Mouse (Mus musculus): ENCODE measurements around the gene 0610012G03Rik. TPM values are rescaled to one million over a fixed set of nuclear protein-coding genes. Genes with fewer than 3 reads are reported as not detected.
A peak's percentile ranks its signal among the peaks of the same experiment; 100 is the strongest.

0610012G03Rik gene
- polyA plus RNA-seq, 1 experiment from 2014 or later = 86.7 TPM

- Histone ChIP-seq H3K36me3 (replicated peaks) (peaks cover 21% of the 10 kb centered on the region), H3K4me1 (peaks cover 38% of the 10 kb centered on the region), H3K27me3 (replicated peaks; ENCODE audit: low read depth, poor library complexity, severe bottlenecking) (no peaks in the 10 kb centered on the region), H3K4me3 (no peak overlapping the region), H3K9me3 (no peaks in the 10 kb centered on the region), H3K27ac (replicated peaks) (no peak overlapping the region)
- WGBS = 92% methylated on average over 12 of the region's 12 CpGs
- DNase-seq (ENCODE audit: low spot score) = no peak
Measured at GRCm38 (mm10) chr16:31944698-31945255, 3.5 kb downstream of the 0610012G03Rik start.

- no peak overlapping the region for H3K27ac ChIP-seq (replicated peaks)
Measured at GRCm38 (mm10) chr16:31943980-31944379, 4.3 kb downstream of the 0610012G03Rik start.

GRCm38 (mm10) chr16:31940586-31940985 is 7.7 kb downstream of the 0610012G03Rik start:
- Histone ChIP-seq H3K4me1 (peaks cover 8% of the 10 kb centered on the region), H3K4me3 (no peak overlapping the region), H3K36me3 (replicated peaks) (peaks cover 15% of the 10 kb centered on the region), H3K27me3 (replicated peaks; ENCODE audit: low read depth, poor library complexity, severe bottlenecking) (peaks cover 13% of the 10 kb centered on the region), H3K9me3 (no peaks in the 10 kb centered on the region), H3K27ac (replicated peaks) (no peak overlapping the region)
- 70% methylated on average over 2 of the region's 2 CpGs for WGBS
- no peak for DNase-seq (ENCODE audit: low spot score)

More at GRCm38 (mm10) chr16:31943980-31944379, 4.3 kb downstream of the 0610012G03Rik start:
- peaks cover 21% of the 10 kb centered on the region for H3K36me3 ChIP-seq (replicated peaks)
- H3K4me3 ChIP-seq = no peak overlapping the region
- no peaks in the 10 kb centered on the region for H3K27me3 ChIP-seq (replicated peaks; ENCODE audit: low read depth, poor library complexity, severe bottlenecking)
- peak; percentile 84 for DNase-seq (ENCODE audit: low spot score)
- no peaks in the 10 kb centered on the region for H3K9me3 ChIP-seq
- H3K4me1 ChIP-seq = peaks cover 30% of the 10 kb centered on the region
- whole genome bisulfite sequencing = 3% methylated on average over 10 of the region's 10 CpGs

- Histone ChIP-seq H3K9me3 (no peaks in the 10 kb centered on the region), H3K4me3 (no peak overlapping the region), H3K27me3 (replicated peaks; ENCODE audit: low read depth, poor library complexity, severe bottlenecking) (peaks cover 30% of the 10 kb centered on the region), H3K36me3 (replicated peaks) (no peaks in the 10 kb centered on the region), H3K4me1 (peaks cover 20% of the 10 kb centered on the region), H3K27ac (replicated peaks) (no peak overlapping the region)
- 76% methylated on average over 6 of the region's 6 CpGs for WGBS
- no peak for DNase-seq (ENCODE audit: low spot score)
Measured at GRCm38 (mm10) chr16:31938856-31939255, 9.4 kb downstream of the 0610012G03Rik start.

GRCm38 (mm10) chr16:31936568-31936967 is 11.7 kb downstream of the 0610012G03Rik start:
- 80% methylated on average over 4 of the region's 4 CpGs for WGBS

GRCm38 (mm10) chr16:31935091-31935979 is 13.0 kb downstream of the 0610012G03Rik start:
- H3K4me1 ChIP-seq = peaks cover 40% of the 10 kb centered on the region
- H3K4me3 ChIP-seq = peak overlapping the region; percentile 67
- DNase-seq (ENCODE audit: low spot score) = peak; percentile 56
- 0 out of 2 replicates have a peak overlapping the region, but pooled peaks have one; percentile 36 for H3K27ac ChIP-seq (replicated peaks)
- peaks cover 63% of the 10 kb centered on the region for H3K27me3 ChIP-seq (replicated peaks; ENCODE audit: low read depth, poor library complexity, severe bottlenecking)
- H3K9me3 ChIP-seq = no peaks in the 10 kb centered on the region
- no peaks in the 10 kb centered on the region for H3K36me3 ChIP-seq (replicated peaks)
- 5% methylated on average over 36 of the region's 36 CpGs for WGBS

More at GRCm38 (mm10) chr16:31936568-31936967, 11.7 kb downstream of the 0610012G03Rik start:
- DNase-seq (ENCODE audit: low spot score) = no peak
- no peak overlapping the region for H3K27ac ChIP-seq (replicated peaks)
- peaks cover 40% of the 10 kb centered on the region for H3K4me1 ChIP-seq
- no peaks in the 10 kb centered on the region for H3K36me3 ChIP-seq (replicated peaks)
- peaks cover 51% of the 10 kb centered on the region for H3K27me3 ChIP-seq (replicated peaks; ENCODE audit: low read depth, poor library complexity, severe bottlenecking)
- H3K4me3 ChIP-seq = no peak overlapping the region
- no peaks in the 10 kb centered on the region for H3K9me3 ChIP-seq

- Histone ChIP-seq H3K9me3 (no peaks in the 10 kb centered on the region), H3K27me3 (replicated peaks; ENCODE audit: low read depth, poor library complexity, severe bottlenecking) (peaks cover 69% of the 10 kb centered on the region), H3K4me3 (peak overlapping the region; percentile 67), H3K36me3 (replicated peaks) (no peaks in the 10 kb centered on the region), H3K27ac (replicated peaks) (no peak overlapping the region), H3K4me1 (peaks cover 40% of the 10 kb centered on the region)
- WGBS = 13% methylated on average over 13 of the region's 13 CpGs
- DNase-seq (ENCODE audit: low spot score) = peak; percentile 40
Measured at GRCm38 (mm10) chr16:31934550-31935010, 13.7 kb downstream of the 0610012G03Rik start.

GRCm38 (mm10) chr16:31933751-31934549 is 14.3 kb downstream of the 0610012G03Rik start, which contains the start of gene Pigz:
TSS of gene Pigz (plus strand) at chr16:31933851.
- 6% methylated on average over 42 of the region's 42 CpGs for WGBS
- Histone ChIP-seq H3K4me1 (peaks cover 44% of the 10 kb centered on the region), H3K27me3 (replicated peaks; ENCODE audit: low read depth, poor library complexity, severe bottlenecking) (peaks cover 69% of the 10 kb centered on the region), H3K36me3 (replicated peaks) (no peaks in the 10 kb centered on the region), H3K4me3 (peak within 1 kb of the TSS; percentile 67), H3K27ac (replicated peaks) (peak within 1 kb of the TSS; percentile 84), H3K9me3 (no peaks in the 10 kb centered on the region)
- peak; percentile 53 for DNase-seq (ENCODE audit: low spot score)

- Histone ChIP-seq H3K4me3 (peak overlapping the region; percentile 67), H3K9me3 (no peaks in the 10 kb centered on the region), H3K27me3 (replicated peaks; ENCODE audit: low read depth, poor library complexity, severe bottlenecking) (peaks cover 69% of the 10 kb centered on the region), H3K36me3 (replicated peaks) (no peaks in the 10 kb centered on the region), H3K27ac (replicated peaks) (peak overlapping the region; percentile 84), H3K4me1 (peaks cover 51% of the 10 kb centered on the region)
- DNase-seq (ENCODE audit: low spot score) = peak; percentile 93
- under 1% methylated on average over 50 of the region's 50 CpGs for WGBS
Measured at GRCm38 (mm10) chr16:31932840-31933697, 15.2 kb downstream of the 0610012G03Rik start.

- peaks cover 53% of the 10 kb centered on the region for H3K4me1 ChIP-seq
- H3K36me3 ChIP-seq (replicated peaks) = no peaks in the 10 kb centered on the region
- H3K27me3 ChIP-seq (replicated peaks; ENCODE audit: low read depth, poor library complexity, severe bottlenecking) = peaks cover 69% of the 10 kb centered on the region
- H3K9me3 ChIP-seq = no peaks in the 10 kb centered on the region
- H3K4me3 ChIP-seq = peak overlapping the region; percentile 67; the same call in 1 of the 2 replicates
- no peak overlapping the region for H3K27ac ChIP-seq (replicated peaks)
- WGBS = 41% methylated on average over 5 of the region's 5 CpGs
- DNase-seq (ENCODE audit: low spot score) = no peak
Measured at GRCm38 (mm10) chr16:31932255-31932654, 16.0 kb downstream of the 0610012G03Rik start.

GRCm38 (mm10) chr16:31931330-31931729 is 17.0 kb downstream of the 0610012G03Rik start:
- Histone ChIP-seq H3K4me1 (peaks cover 57% of the 10 kb centered on the region), H3K27me3 (replicated peaks; ENCODE audit: low read depth, poor library complexity, severe bottlenecking) (peaks cover 64% of the 10 kb centered on the region), H3K36me3 (replicated peaks) (no peaks in the 10 kb centered on the region), H3K9me3 (no peaks in the 10 kb centered on the region), H3K27ac (replicated peaks) (no peak overlapping the region), H3K4me3 (no peak overlapping the region)
- 56% methylated on average over 17 of the region's 17 CpGs for WGBS
- DNase-seq (ENCODE audit: low spot score) = no peak
